Comparison of ENCODE assay signal across 8 mouse cellular contexts in genomic region chr19:43920453-43921300, GRCm38 (mm10). TPM values are rescaled to one million over a fixed set of nuclear protein-coding genes. Genes with fewer than 3 reads are reported as not detected.
A peak's percentile ranks its signal among the peaks of the same experiment; 100 is the strongest.
DNase-seq lines count a peak whose midpoint lies in the region; ATAC-seq and TF ChIP-seq lines count a peak whose summit lies in the region.

No protein-coding gene starts in this region.

- H3K4me2 ChIP-seq in heart, postnatal 0 days (ENCODE audit: low read depth, low read length) = peak overlapping the region; percentile 52
- H3K4me2 ChIP-seq in limb, embryonic 12.5 days = peak overlapping the region; percentile 4
- peak overlapping the region; percentile 25 for H3K4me2 ChIP-seq in neural tube, embryonic 13.5 days

- ATAC-seq in heart, postnatal 0 days (ENCODE audit: insufficient read depth, low read depth) = peak; percentile 19; the same call in 1 of the 2 replicates
- ATAC-seq in limb, embryonic 12.5 days (ENCODE audit: insufficient number of reproducible peaks, insufficient read depth, low FRiP score, low TSS enrichment, low read depth) = no peak
- no peak for ATAC-seq in neural tube, embryonic 13.5 days (ENCODE audit: low read depth)
- ATAC-seq in megakaryocyte-erythroid progenitor cell, adult 5-6 weeks (replicated peaks; ENCODE audit: low FRiP score, low TSS enrichment, poor library complexity, severe bottlenecking) = no peak

- H3K9ac ChIP-seq in heart, postnatal 0 days (replicated peaks; ENCODE audit: low read depth, low read length) = peak overlapping the region; percentile 31; the same call in 1 of the 2 replicates
- H3K9ac ChIP-seq in limb, embryonic 12.5 days (replicated peaks) = no peak overlapping the region
- no peak overlapping the region for H3K9ac ChIP-seq in neural tube, embryonic 13.5 days

- WGBS in heart, postnatal 0 days = 29% methylated on average over 32 of the region's 32 CpGs
- WGBS in limb, embryonic 12.5 days = 14% methylated on average over 32 of the region's 32 CpGs
- WGBS in neural tube, embryonic 13.5 days = 21% methylated on average over 32 of the region's 32 CpGs
- WGBS in lung, adult 2 months = 43% methylated on average over 32 of the region's 32 CpGs

- TF ChIP-seq EP300 in heart, postnatal 0 days (IDR thresholded peaks at IDR 0.05; ENCODE audit: low read depth) = no peak

- TF ChIP-seq CTCF in heart, postnatal 0 days (IDR thresholded peaks at IDR 0.05; ENCODE audit: low read depth) = no peak
- no peak for TF ChIP-seq CTCF in lung, adult 2 months (IDR thresholded peaks at IDR 0.05; ENCODE audit: insufficient read depth, low read length)

- DNase-seq in heart, adult 18-20 months = peak; percentile 54 to 58
- no peak for DNase-seq in heart, postnatal 25 days (ENCODE audit: low spot score)
- DNase-seq in heart, postnatal 0 days (ENCODE audit: low spot score) = no peak
- no peak for DNase-seq in frontal cortex, postnatal 25 days (ENCODE audit: low spot score in 2 of 2)
- no peak for DNase-seq in lung, adult 2 months

- peak overlapping the region; percentile 27; the same call in 1 of the 2 replicates for H3K27ac ChIP-seq in heart, postnatal 0 days (ENCODE audit: low read depth)
- H3K27ac ChIP-seq in limb, embryonic 12.5 days = no peak overlapping the region
- H3K27ac ChIP-seq in neural tube, embryonic 13.5 days (replicated peaks) = no peak overlapping the region

- peak overlapping the region; percentile 7; the same call in 1 of the 2 replicates for H3K4me3 ChIP-seq in heart, postnatal 0 days (ENCODE audit: low read depth, low read length)
- no peak overlapping the region for H3K4me3 ChIP-seq in limb, embryonic 12.5 days (replicated peaks)
- no peak overlapping the region for H3K4me3 ChIP-seq in neural tube, embryonic 13.5 days
- H3K4me3 ChIP-seq in lung, adult 2 months (replicated peaks; ENCODE audit: extremely low read depth, low read depth, low read length) = no peak overlapping the region

- H3K27me3 ChIP-seq in heart, postnatal 0 days (ENCODE audit: control insufficient read depth, insufficient read depth, low read length) = no peaks in the 10 kb centered on the region
- no peaks in the 10 kb centered on the region for H3K27me3 ChIP-seq in limb, embryonic 12.5 days
- no peaks in the 10 kb centered on the region for H3K27me3 ChIP-seq in neural tube, embryonic 13.5 days

- intact Hi-C loops in heart, postnatal 25 days (cut with DNase I) = loop anchor here (1.0 kb wide), 1 partner anchor 20 kb away; the partner anchor contains the start of gene Dnmbp

- TF ChIP-seq POLR2A in lung, adult 2 months (IDR thresholded peaks at IDR 0.05; ENCODE audit: borderline replicate concordance, extremely low read depth, low read depth, low read length) = no peak

- H3K36me3 ChIP-seq in heart, postnatal 0 days (replicated peaks; ENCODE audit: control insufficient read depth, insufficient read depth, low read length) = no peaks in the 10 kb centered on the region
- H3K36me3 ChIP-seq in limb, embryonic 12.5 days = peaks cover 13% of the 10 kb centered on the region; the same call in 1 of the 2 replicates
- no peaks in the 10 kb centered on the region for H3K36me3 ChIP-seq in neural tube, embryonic 13.5 days

- peaks cover 31% of the 10 kb centered on the region for H3K4me1 ChIP-seq in heart, postnatal 0 days (ENCODE audit: control insufficient read depth, insufficient read depth)
- peaks cover 40% of the 10 kb centered on the region for H3K4me1 ChIP-seq in limb, embryonic 12.5 days (replicated peaks)
- H3K4me1 ChIP-seq in neural tube, embryonic 13.5 days (replicated peaks) = peaks cover 9% of the 10 kb centered on the region; the same call in 1 of the 2 replicates
- peaks cover 9% of the 10 kb centered on the region for H3K4me1 ChIP-seq in lung, adult 2 months (ENCODE audit: control insufficient read depth, insufficient read depth, low read length)

- H3K9me3 ChIP-seq in heart, postnatal 0 days (replicated peaks; ENCODE audit: control insufficient read depth, low read length) = no peaks in the 10 kb centered on the region
- H3K9me3 ChIP-seq in limb, embryonic 12.5 days = peaks cover 8% of the 10 kb centered on the region; the same call in 1 of the 2 replicates
- 0 out of 2 replicates have a peak, but pooled peaks cover 3% of the 10 kb centered on the region for H3K9me3 ChIP-seq in neural tube, embryonic 13.5 days

RNA-seq across cellular contexts. Expression of gene Dnmbp, which starts 19.3 kb away (rescaled TPM):
- total RNA-seq in heart, adult 18-20 months (2021) = 1 to 10 TPM; 9.0 to 10.0 TPM
- 1 to 10 TPM; 8.2 to 9.8 TPM for total RNA-seq in heart, postnatal 25 days (2021)
- total RNA-seq in heart, postnatal 0 days (2014; rRNA removed; ENCODE audit: low replicate concordance) = 12.3 and 12.4 TPM in 2 replicates
- 5.8 and 6.0 TPM in 2 replicates for polyA plus RNA-seq in heart, postnatal 0 days (2015; fragmentation: Nextera tagmentation; extraction: Ambion mirVana)
- 28.7 and 29.3 TPM in 2 replicates for polyA plus RNA-seq in limb, embryonic 12.5 days (2016; fragmentation: Nextera tagmentation; extraction: Ambion mirVana)
- polyA plus RNA-seq in neural tube, embryonic 13.5 days (2015; fragmentation: Nextera tagmentation; extraction: Ambion mirVana) = 9.3 and 10.3 TPM in 2 replicates
- 17.1 and 18.6 TPM in 2 replicates for polyA plus RNA-seq in lung, adult 2 months (2012; rRNA removed)
- 2.1 and 5.0 TPM in 2 replicates for total RNA-seq in megakaryocyte-erythroid progenitor cell, adult 5-6 weeks (2014; fragmentation: Nextera tagmentation)
- 1.8 and 1.9 TPM in 2 replicates for total RNA-seq in megakaryocyte-erythroid progenitor cell, adult 5-6 weeks (2017)

Comparison
In these comparisons a context has a peak if more than half of its experiments do, and no peak if none do; other contexts are left out.
1. DNase-seq: peak in heart, adult 18-20 months (2 of 2); none in heart, postnatal 25 days (single experiment), heart, postnatal 0 days (single experiment), frontal cortex, postnatal 25 days (0 of 2) and lung, adult 2 months (single experiment).
2. Peak in every context shown above with its lines, with median percentiles within 50 percentile points of each other: H3K4me2 ChIP-seq.